Mouse (Mus musculus): ENCODE measurements around the gene Atp2a2. TPM values are rescaled to one million over a fixed set of nuclear protein-coding genes. Genes with fewer than 3 reads are reported as not detected.
A peak's percentile ranks its signal among the peaks of the same experiment; 100 is the strongest.

The Atp2a2 gene
- 47.6 and 52.6 TPM in 2 replicates for polyA plus RNA-seq (2014; fragmentation: Nextera tagmentation; extraction: Ambion mirVana)

- Histone ChIP-seq H3K4me2 (ENCODE audit: low read depth, low read length) (peak within 1 kb of the TSS; percentile 75), H3K9me3 (ENCODE audit: control insufficient read depth, low read length) (no peaks in the 10 kb centered on the region), H3K27me3 (replicated peaks; ENCODE audit: control insufficient read depth, insufficient read depth, low read length) (no peaks in the 10 kb centered on the region), H3K4me3 (ENCODE audit: low read depth, low read length) (peak within 1 kb of the TSS; percentile 97), H3K4me1 (ENCODE audit: control insufficient read depth, insufficient read depth, low read length) (peaks cover 28% of the 10 kb centered on the region), H3K36me3 (ENCODE audit: control insufficient read depth, insufficient read depth, low read length) (peaks cover 18% of the 10 kb centered on the region), H3K27ac (replicated peaks; ENCODE audit: low read depth, low read length) (peak within 1 kb of the TSS; percentile 99), H3K9ac (ENCODE audit: low read depth, low read length) (peak within 1 kb of the TSS; percentile 99)
- DNase-seq (ENCODE audit: low spot score) (peak; percentile 97), ATAC-seq (ENCODE audit: low read depth) (peak; percentile 94)
- 0% methylated on average over 14 of the region's 113 CpGs for WGBS
Observed at GRCm38 (mm10) chr5:122502077-122502941, at the start of gene Atp2a2. Atp2a2 (minus strand) TSS chr5:122502225.

GRCm38 (mm10) chr5:122550460-122550859, 48.4 kb upstream of the Atp2a2 start:
- H3K9ac ChIP-seq (ENCODE audit: low read depth, low read length) = no peak overlapping the region
- no peak overlapping the region for H3K27ac ChIP-seq (replicated peaks; ENCODE audit: low read depth, low read length)
- no peak overlapping the region for H3K4me3 ChIP-seq (ENCODE audit: low read depth, low read length)
- no peaks in the 10 kb centered on the region for H3K4me1 ChIP-seq (ENCODE audit: control insufficient read depth, insufficient read depth, low read length)
- ATAC-seq (ENCODE audit: low read depth) = no peak
- H3K9me3 ChIP-seq (ENCODE audit: control insufficient read depth, low read length) = no peaks in the 10 kb centered on the region
- H3K36me3 ChIP-seq (ENCODE audit: control insufficient read depth, insufficient read depth, low read length) = peaks cover 10% of the 10 kb centered on the region; the same call in 1 of the 2 replicates
- no peaks in the 10 kb centered on the region for H3K27me3 ChIP-seq (replicated peaks; ENCODE audit: control insufficient read depth, insufficient read depth, low read length)
- 59% methylated on average over 8 of the region's 8 CpGs for WGBS
- no peak overlapping the region for H3K4me2 ChIP-seq (ENCODE audit: low read depth, low read length)
- no peak for DNase-seq (ENCODE audit: low spot score)

- 0 out of 2 replicates have a peak, but pooled peaks cover 4% of the 10 kb centered on the region for H3K36me3 ChIP-seq (ENCODE audit: control insufficient read depth, insufficient read depth, low read length)
- H3K4me2 ChIP-seq (ENCODE audit: low read depth, low read length) = no peak overlapping the region
- no peaks in the 10 kb centered on the region for H3K4me1 ChIP-seq (ENCODE audit: control insufficient read depth, insufficient read depth, low read length)
- DNase-seq (ENCODE audit: low spot score) (no peak), ATAC-seq (ENCODE audit: low read depth) (no peak)
- H3K4me3 ChIP-seq (ENCODE audit: low read depth, low read length) = no peak overlapping the region
- H3K27ac ChIP-seq (replicated peaks; ENCODE audit: low read depth, low read length) = no peak overlapping the region
- 62% methylated on average over 6 of the region's 6 CpGs for WGBS
- no peaks in the 10 kb centered on the region for H3K27me3 ChIP-seq (replicated peaks; ENCODE audit: control insufficient read depth, insufficient read depth, low read length)
- H3K9me3 ChIP-seq (ENCODE audit: control insufficient read depth, low read length) = no peaks in the 10 kb centered on the region
- H3K9ac ChIP-seq (ENCODE audit: low read depth, low read length) = no peak overlapping the region
Observed at GRCm38 (mm10) chr5:122548671-122549070, 46.6 kb upstream of the Atp2a2 start.

- Histone ChIP-seq H3K4me3 (ENCODE audit: low read depth, low read length) (no peak overlapping the region), H3K4me2 (ENCODE audit: low read depth, low read length) (no peak overlapping the region), H3K36me3 (ENCODE audit: control insufficient read depth, insufficient read depth, low read length) (0 out of 2 replicates have a peak, but pooled peaks cover 4% of the 10 kb centered on the region), H3K27me3 (replicated peaks; ENCODE audit: control insufficient read depth, insufficient read depth, low read length) (no peaks in the 10 kb centered on the region), H3K9ac (ENCODE audit: low read depth, low read length) (no peak overlapping the region), H3K9me3 (ENCODE audit: control insufficient read depth, low read length) (no peaks in the 10 kb centered on the region), H3K4me1 (ENCODE audit: control insufficient read depth, insufficient read depth, low read length) (no peaks in the 10 kb centered on the region), H3K27ac (replicated peaks; ENCODE audit: low read depth, low read length) (no peak overlapping the region)
- WGBS = 46% methylated on average over 6 of the region's 6 CpGs
- no peak for ATAC-seq (ENCODE audit: low read depth)
- DNase-seq (ENCODE audit: low spot score) = no peak
Observed at GRCm38 (mm10) chr5:122547810-122548209, 45.8 kb upstream of the Atp2a2 start.

GRCm38 (mm10) chr5:122547251-122547714, 45.3 kb upstream of the Atp2a2 start:
- Histone ChIP-seq H3K4me3 (ENCODE audit: low read depth, low read length) (no peak overlapping the region), H3K4me1 (ENCODE audit: control insufficient read depth, insufficient read depth, low read length) (no peaks in the 10 kb centered on the region), H3K4me2 (ENCODE audit: low read depth, low read length) (no peak overlapping the region), H3K27ac (replicated peaks; ENCODE audit: low read depth, low read length) (no peak overlapping the region), H3K36me3 (ENCODE audit: control insufficient read depth, insufficient read depth, low read length) (0 out of 2 replicates have a peak, but pooled peaks cover 4% of the 10 kb centered on the region), H3K9ac (ENCODE audit: low read depth, low read length) (no peak overlapping the region), H3K27me3 (replicated peaks; ENCODE audit: control insufficient read depth, insufficient read depth, low read length) (no peaks in the 10 kb centered on the region), H3K9me3 (ENCODE audit: control insufficient read depth, low read length) (no peaks in the 10 kb centered on the region)
- DNase-seq (ENCODE audit: low spot score) = no peak
- ATAC-seq (ENCODE audit: low read depth) = no peak
- 59% methylated on average over 7 of the region's 7 CpGs for WGBS

GRCm38 (mm10) chr5:122543392-122543791, 41.4 kb upstream of the Atp2a2 start:
- DNase-seq (ENCODE audit: low spot score) (no peak), ATAC-seq (ENCODE audit: low read depth) (no peak)
- H3K9me3 ChIP-seq (ENCODE audit: control insufficient read depth, low read length) = no peaks in the 10 kb centered on the region
- no peak overlapping the region for H3K4me3 ChIP-seq (ENCODE audit: low read depth, low read length)
- H3K9ac ChIP-seq (ENCODE audit: low read depth, low read length) = no peak overlapping the region
- no peaks in the 10 kb centered on the region for H3K4me1 ChIP-seq (ENCODE audit: control insufficient read depth, insufficient read depth, low read length)
- no peaks in the 10 kb centered on the region for H3K27me3 ChIP-seq (replicated peaks; ENCODE audit: control insufficient read depth, insufficient read depth, low read length)
- H3K36me3 ChIP-seq (ENCODE audit: control insufficient read depth, insufficient read depth, low read length) = peaks cover 7% of the 10 kb centered on the region
- WGBS = 77% methylated on average over 6 of the region's 6 CpGs
- no peak overlapping the region for H3K4me2 ChIP-seq (ENCODE audit: low read depth, low read length)
- no peak overlapping the region for H3K27ac ChIP-seq (replicated peaks; ENCODE audit: low read depth, low read length)

- no peaks in the 10 kb centered on the region for H3K9me3 ChIP-seq (ENCODE audit: control insufficient read depth, low read length)
- no peak overlapping the region for H3K9ac ChIP-seq (ENCODE audit: low read depth, low read length)
- H3K27me3 ChIP-seq (replicated peaks; ENCODE audit: control insufficient read depth, insufficient read depth, low read length) = no peaks in the 10 kb centered on the region
- H3K4me3 ChIP-seq (ENCODE audit: low read depth, low read length) = no peak overlapping the region
- H3K36me3 ChIP-seq (ENCODE audit: control insufficient read depth, insufficient read depth, low read length) = peaks cover 7% of the 10 kb centered on the region
- 83% methylated on average over 8 of the region's 8 CpGs for WGBS
- DNase-seq (ENCODE audit: low spot score) = no peak
- no peak overlapping the region for H3K27ac ChIP-seq (replicated peaks; ENCODE audit: low read depth, low read length)
- H3K4me1 ChIP-seq (ENCODE audit: control insufficient read depth, insufficient read depth, low read length) = no peaks in the 10 kb centered on the region
- H3K4me2 ChIP-seq (ENCODE audit: low read depth, low read length) = no peak overlapping the region
- no peak for ATAC-seq (ENCODE audit: low read depth)
Observed at GRCm38 (mm10) chr5:122541871-122542270, 39.8 kb upstream of the Atp2a2 start.

- Histone ChIP-seq H3K36me3 (ENCODE audit: control insufficient read depth, insufficient read depth, low read length) (peaks cover 7% of the 10 kb centered on the region), H3K4me1 (ENCODE audit: control insufficient read depth, insufficient read depth, low read length) (no peaks in the 10 kb centered on the region), H3K27ac (replicated peaks; ENCODE audit: low read depth, low read length) (no peak overlapping the region), H3K9me3 (ENCODE audit: control insufficient read depth, low read length) (no peaks in the 10 kb centered on the region), H3K27me3 (replicated peaks; ENCODE audit: control insufficient read depth, insufficient read depth, low read length) (no peaks in the 10 kb centered on the region), H3K4me2 (ENCODE audit: low read depth, low read length) (no peak overlapping the region), H3K4me3 (ENCODE audit: low read depth, low read length) (no peak overlapping the region), H3K9ac (ENCODE audit: low read depth, low read length) (no peak overlapping the region)
- no peak for DNase-seq (ENCODE audit: low spot score)
- no peak for ATAC-seq (ENCODE audit: low read depth)
- 94% methylated on average over 11 of the region's 11 CpGs for WGBS
Observed at GRCm38 (mm10) chr5:122538077-122538476, 36.1 kb upstream of the Atp2a2 start.

All from embryonic facial prominence, embryonic 14.5 days (tissue).